Mouse (Mus musculus) midbrain, embryonic 16.5 days (tissue): ENCODE results near the gene Mtcl1. TPM values are rescaled to one million over a fixed set of nuclear protein-coding genes. Genes with fewer than 3 reads are reported as not detected.

Source experiments
- ATAC-seq: fragments of 200-750 bp; cut with Nextera tagmentation; 2 replicates; pipeline ENCODE4 v1.8.0; 2017; ENCODE audit warnings: moderate TSS enrichment
- H3K27ac ChIP-seq: fragments of 300-500 bp; sonication (generic); 2 replicates; pipeline ENCODE4 v1.5.1; 2014; ENCODE audit warnings: mild to moderate bottlenecking, low read length, mixed read lengths
- H3K27me3 ChIP-seq: fragments of 300-500 bp; sonication (generic); 2 replicates; pipeline ENCODE4 v1.6.1; 2014; ENCODE audit warnings: low read depth, low read length, mixed read lengths; ENCODE audit not compliant: control insufficient read depth, insufficient read depth
- H3K36me3 ChIP-seq: fragments of 300-500 bp; sonication (generic); 2 replicates; pipeline ENCODE4 v1.6.1; 2014; ENCODE audit warnings: mild to moderate bottlenecking, low read length, moderate library complexity, mixed read lengths; ENCODE audit not compliant: control insufficient read depth, insufficient read depth
- H3K4me1 ChIP-seq: fragments of 300-500 bp; sonication (generic); 2 replicates; pipeline ENCODE4 v1.6.1; 2014; ENCODE audit warnings: mild to moderate bottlenecking, low read length, mixed read lengths; ENCODE audit not compliant: control insufficient read depth, insufficient read depth
- H3K4me2 ChIP-seq: fragments of 300-500 bp; sonication (generic); 2 replicates; pipeline ENCODE4 v1.6.1; 2014; ENCODE audit warnings: mild to moderate bottlenecking, low read length, mixed read lengths
- H3K4me3 ChIP-seq: fragments of 300-500 bp; sonication (generic); 2 replicates; pipeline ENCODE4 v1.5.1; 2014; ENCODE audit warnings: low read depth, mild to moderate bottlenecking, low read length, moderate library complexity, mixed read lengths
- H3K9ac ChIP-seq: fragments of 300-500 bp; sonication (generic); 2 replicates; pipeline ENCODE4 v1.6.1; 2014; ENCODE audit warnings: low read depth, low read length, mixed read lengths
- H3K9me3 ChIP-seq: fragments of 300-500 bp; sonication (generic); replicated peaks from 2 replicates; pipeline ENCODE4 v1.6.1; 2014; ENCODE audit warnings: mild to moderate bottlenecking, low read length, mixed read lengths; ENCODE audit not compliant: control insufficient read depth, poor library complexity, severe bottlenecking
- WGBS: fragments of 180-500 bp; shearing (Covaris S2); extraction: QIAGEN DNeasy Blood & Tissue Kit; methylation state at CpG from one replicate; pipeline ENCODE4 v1.1.7; 2014; 5-methylcytosine and 5-hydroxymethylcytosine counted together
- polyA plus RNA-seq: library from polyadenylated mRNA; unstranded; fragments of >200 nt; fragmentation: Nextera tagmentation; extraction: Ambion mirVana; gene quantifications from 2 replicates; pipeline ENCODE4 v1.2.1, GENCODE M21; 2015

Mtcl1 gene
- polyA plus RNA-seq = 29.4 and 34.7 TPM in 2 replicates

DNA sequence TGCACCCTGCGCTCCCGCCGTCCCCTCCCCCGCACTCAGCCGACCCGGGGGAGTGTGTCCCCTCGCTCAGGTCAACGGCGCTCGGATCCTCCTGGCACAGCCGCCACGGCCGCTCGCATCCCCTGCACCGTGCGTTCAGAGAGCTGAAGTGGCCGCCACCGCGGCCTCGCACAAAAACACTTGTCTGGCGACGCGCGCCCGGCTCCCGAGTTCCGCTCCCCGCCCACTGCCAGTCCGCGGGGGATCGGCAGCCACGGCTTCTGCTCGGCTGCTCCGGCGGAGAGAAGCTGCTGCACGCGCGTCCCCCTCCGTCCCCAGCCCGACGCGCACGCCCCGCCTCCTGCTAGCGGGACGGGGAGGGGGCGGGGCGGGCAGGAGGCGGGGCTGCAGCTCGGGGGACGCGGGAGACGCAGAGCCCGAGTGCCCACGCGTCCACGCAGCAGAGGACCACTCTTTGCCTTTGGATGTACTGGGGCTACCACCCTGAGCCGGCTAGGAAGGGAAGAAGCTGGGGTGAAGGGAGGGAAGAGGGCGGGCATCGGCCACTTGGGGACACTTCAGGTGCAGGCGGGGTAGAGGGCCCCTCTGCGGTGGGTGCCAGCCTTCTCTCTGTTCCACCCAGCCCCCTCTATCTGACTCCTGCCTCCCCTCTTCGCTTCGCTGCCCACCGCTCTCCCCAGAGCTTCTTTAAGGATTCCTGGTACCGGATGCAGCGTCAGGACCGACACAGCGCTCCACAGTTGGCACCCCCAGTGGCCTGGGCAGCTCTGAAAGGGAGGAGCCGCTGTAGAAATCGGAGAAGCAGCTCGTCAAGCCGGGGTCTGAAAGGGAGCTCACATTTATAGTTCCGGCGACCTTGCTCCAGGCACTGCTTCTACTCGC is at the start of gene Mtcl1:
Gene Mtcl1, minus strand, starts transcription at position 291 of the 882 bp plus-strand sequence.
- H3K27me3 ChIP-seq = no peaks in the 10 kb centered on the region
- peak; percentile 86 for ATAC-seq

DNA sequence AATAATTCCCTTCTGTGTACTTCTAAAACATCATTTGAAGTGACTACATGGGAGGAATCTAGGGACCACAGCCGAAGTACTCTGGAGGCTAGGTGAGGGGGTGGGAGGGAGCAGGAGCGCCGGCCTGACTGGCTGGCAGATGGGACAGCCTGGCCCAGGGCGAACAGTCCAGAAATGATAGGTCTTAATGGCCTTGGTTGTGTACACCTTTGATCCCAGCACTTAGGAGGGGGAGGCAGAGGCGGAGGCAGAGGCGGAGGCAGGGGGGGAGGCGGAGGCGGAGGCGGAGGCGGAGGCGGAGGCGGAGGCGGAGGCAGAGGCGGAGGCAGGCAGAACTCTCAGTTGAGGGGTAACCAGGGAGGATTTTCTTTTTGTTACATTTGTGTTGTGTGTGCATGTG is 49.0 kb upstream of the Mtcl1 start:
- H3K4me1 ChIP-seq = no peaks in the 10 kb centered on the region
- H3K4me3 ChIP-seq = no peak overlapping the region
- 88% methylated on average over 14 of the region's 14 CpGs for WGBS
- no peaks in the 10 kb centered on the region for H3K9me3 ChIP-seq
- H3K27me3 ChIP-seq = no peaks in the 10 kb centered on the region
- H3K9ac ChIP-seq = no peak overlapping the region
- H3K4me2 ChIP-seq = no peak overlapping the region
- no peak overlapping the region for H3K27ac ChIP-seq
- no peak for ATAC-seq
- peaks cover 41% of the 10 kb centered on the region for H3K36me3 ChIP-seq

More for the DNA sequence above, at the start of gene Mtcl1:
- WGBS = under 1% methylated on average over 61 of the region's 76 CpGs
- Histone ChIP-seq H3K36me3 (no peaks in the 10 kb centered on the region), H3K4me2 (peak within 1 kb of the TSS; percentile 94), H3K4me3 (peak within 1 kb of the TSS; percentile 83), H3K27ac (peak within 1 kb of the TSS; percentile 87), H3K9me3 (no peaks in the 10 kb centered on the region), H3K9ac (peak within 1 kb of the TSS; percentile 89), H3K4me1 (peaks cover 39% of the 10 kb centered on the region)

DNA sequence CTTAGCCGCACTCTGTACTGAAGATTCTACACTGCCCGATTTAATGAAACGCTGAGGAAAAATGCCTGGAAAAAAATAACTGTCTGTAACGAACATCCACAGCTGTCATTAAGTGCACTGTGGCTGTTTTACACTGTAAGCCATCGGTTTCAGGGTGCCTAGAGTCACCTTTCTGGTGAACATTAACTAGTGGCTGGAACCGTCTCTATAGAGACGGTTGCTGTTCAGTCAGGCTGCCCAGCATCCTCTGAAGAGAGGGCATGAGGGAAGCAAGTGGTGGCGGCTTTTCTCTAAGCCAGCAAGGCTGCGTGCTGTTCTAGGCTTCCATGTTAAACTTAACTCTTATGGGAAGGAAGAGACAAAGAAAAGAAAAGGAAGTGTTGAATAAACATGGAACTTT is 47.0 kb upstream of the Mtcl1 start:
- Histone ChIP-seq H3K27ac (no peak overlapping the region), H3K27me3 (no peaks in the 10 kb centered on the region), H3K36me3 (peaks cover 41% of the 10 kb centered on the region), H3K4me2 (no peak overlapping the region), H3K4me1 (no peaks in the 10 kb centered on the region), H3K9me3 (no peaks in the 10 kb centered on the region), H3K4me3 (no peak overlapping the region), H3K9ac (no peak overlapping the region)
- no peak for ATAC-seq
- WGBS = 97% methylated on average over 9 of the region's 9 CpGs

DNA sequence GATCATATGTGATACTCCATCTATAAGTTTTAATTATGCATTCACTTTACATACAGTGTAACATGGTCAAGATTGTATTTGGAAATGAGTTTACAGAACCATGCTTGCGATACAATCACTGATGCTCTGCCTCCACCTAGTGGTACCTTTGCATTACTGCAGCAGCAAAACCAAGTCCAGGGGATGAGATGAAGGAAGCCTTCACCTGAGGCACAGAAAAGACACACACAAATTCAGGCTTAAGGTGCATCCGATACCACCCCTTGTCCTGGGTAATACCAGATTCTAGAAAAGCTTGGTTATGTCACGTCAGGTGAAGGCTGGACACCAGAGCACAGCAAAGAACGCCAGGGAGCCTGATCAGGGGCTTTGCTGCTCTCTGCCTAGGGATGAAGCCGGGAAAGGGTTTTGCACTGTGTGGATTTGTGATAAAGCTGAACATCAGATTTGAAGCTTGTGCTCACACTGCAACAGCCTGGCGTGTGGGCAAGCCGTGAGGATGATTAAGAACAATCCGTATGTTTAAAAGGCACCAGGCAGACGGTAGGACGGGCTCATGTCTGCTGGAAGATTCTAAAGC is 40.6 kb upstream of the Mtcl1 start:
- 44% methylated on average over 10 of the region's 10 CpGs for WGBS
- H3K9me3 ChIP-seq = no peaks in the 10 kb centered on the region
- H3K36me3 ChIP-seq = peaks cover 5% of the 10 kb centered on the region
- ATAC-seq = peak; percentile 57
- peak overlapping the region; percentile 21; the same call in 1 of the 2 replicates for H3K4me2 ChIP-seq
- H3K4me3 ChIP-seq = no peak overlapping the region
- no peak overlapping the region for H3K9ac ChIP-seq
- H3K4me1 ChIP-seq = no peaks in the 10 kb centered on the region
- H3K27ac ChIP-seq = no peak overlapping the region
- H3K27me3 ChIP-seq = no peaks in the 10 kb centered on the region

DNA sequence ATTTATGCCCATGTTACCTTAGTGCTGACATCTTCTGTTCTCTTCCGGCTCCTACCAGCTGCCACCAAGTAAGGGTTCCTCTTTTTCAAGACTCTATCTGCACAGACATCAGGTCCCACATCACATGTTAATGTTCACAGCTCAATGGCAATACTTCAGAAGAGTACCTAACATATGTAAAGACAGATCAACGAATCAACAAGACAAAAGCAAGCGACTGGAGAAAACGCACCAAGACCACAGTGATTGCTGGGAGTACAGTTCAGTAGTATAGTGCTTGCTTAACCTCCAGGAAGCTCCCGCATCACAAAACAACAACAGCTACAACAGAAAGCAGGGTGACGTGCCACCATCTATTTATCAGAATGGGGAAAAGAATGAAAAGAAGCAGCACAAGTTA is 37.0 kb upstream of the Mtcl1 start:
- H3K4me1 ChIP-seq = no peaks in the 10 kb centered on the region
- WGBS = 93% methylated on average over 6 of the region's 6 CpGs
- no peak for ATAC-seq

DNA sequence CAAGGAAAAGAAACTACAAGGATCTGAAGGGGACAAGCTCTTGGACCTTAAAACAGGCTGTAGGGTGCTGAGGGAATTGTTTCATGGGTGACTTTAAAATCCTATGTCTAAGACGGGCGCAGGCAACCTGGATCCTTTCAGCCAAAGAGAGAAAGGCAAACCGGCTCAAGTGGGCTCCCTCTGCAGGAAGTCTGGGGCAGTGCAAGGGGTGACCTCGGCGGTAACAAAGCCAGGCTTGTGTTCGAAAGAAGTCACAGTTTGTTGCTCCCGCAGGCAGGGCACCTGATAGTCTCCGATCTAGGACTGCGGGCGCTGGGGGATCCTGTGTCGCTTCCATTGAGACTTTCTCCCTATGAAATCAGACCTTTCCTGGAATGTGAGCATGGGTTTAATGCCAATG is 36.2 kb upstream of the Mtcl1 start:
- 6% methylated on average over 11 of the region's 11 CpGs for WGBS
- Histone ChIP-seq H3K4me2 (0 out of 2 replicates have a peak overlapping the region, but pooled peaks have one; percentile 19), H3K27ac (no peak overlapping the region), H3K4me1 (no peaks in the 10 kb centered on the region; the same call in 1 of the 2 replicates), H3K36me3 (no peaks in the 10 kb centered on the region), H3K27me3 (no peaks in the 10 kb centered on the region), H3K4me3 (no peak overlapping the region), H3K9me3 (no peaks in the 10 kb centered on the region), H3K9ac (no peak overlapping the region)
- no peak for ATAC-seq

More for the DNA sequence above, 37.0 kb upstream of the Mtcl1 start:
- no peak overlapping the region for H3K9ac ChIP-seq
- H3K36me3 ChIP-seq = no peaks in the 10 kb centered on the region
- H3K4me2 ChIP-seq = no peak overlapping the region
- no peak overlapping the region for H3K27ac ChIP-seq
- no peaks in the 10 kb centered on the region for H3K27me3 ChIP-seq
- H3K9me3 ChIP-seq = no peaks in the 10 kb centered on the region
- no peak overlapping the region for H3K4me3 ChIP-seq

DNA sequence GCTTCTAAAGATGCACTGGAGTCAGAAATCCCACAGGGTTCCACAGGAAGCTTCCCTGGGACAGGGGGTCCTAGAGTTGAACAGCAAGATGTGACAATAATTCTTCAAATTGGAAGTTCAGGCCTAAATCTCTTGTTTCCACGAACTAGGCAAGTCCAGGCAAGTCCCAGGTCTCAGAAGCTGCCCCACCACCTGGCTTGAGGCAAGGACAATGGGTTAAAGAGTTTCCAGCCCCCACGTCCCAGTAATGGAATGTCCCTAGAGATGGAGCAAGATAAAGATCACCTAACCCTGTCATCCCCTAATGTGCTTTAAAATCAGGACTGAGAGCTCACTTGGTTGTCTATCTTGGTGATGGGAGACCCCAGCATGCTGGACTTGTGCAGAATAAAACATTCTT is 35.4 kb upstream of the Mtcl1 start:
- 69% methylated on average over 2 of the region's 2 CpGs for WGBS
- no peak overlapping the region for H3K4me3 ChIP-seq
- H3K4me1 ChIP-seq = peaks cover 6% of the 10 kb centered on the region; the same call in 1 of the 2 replicates

DNA sequence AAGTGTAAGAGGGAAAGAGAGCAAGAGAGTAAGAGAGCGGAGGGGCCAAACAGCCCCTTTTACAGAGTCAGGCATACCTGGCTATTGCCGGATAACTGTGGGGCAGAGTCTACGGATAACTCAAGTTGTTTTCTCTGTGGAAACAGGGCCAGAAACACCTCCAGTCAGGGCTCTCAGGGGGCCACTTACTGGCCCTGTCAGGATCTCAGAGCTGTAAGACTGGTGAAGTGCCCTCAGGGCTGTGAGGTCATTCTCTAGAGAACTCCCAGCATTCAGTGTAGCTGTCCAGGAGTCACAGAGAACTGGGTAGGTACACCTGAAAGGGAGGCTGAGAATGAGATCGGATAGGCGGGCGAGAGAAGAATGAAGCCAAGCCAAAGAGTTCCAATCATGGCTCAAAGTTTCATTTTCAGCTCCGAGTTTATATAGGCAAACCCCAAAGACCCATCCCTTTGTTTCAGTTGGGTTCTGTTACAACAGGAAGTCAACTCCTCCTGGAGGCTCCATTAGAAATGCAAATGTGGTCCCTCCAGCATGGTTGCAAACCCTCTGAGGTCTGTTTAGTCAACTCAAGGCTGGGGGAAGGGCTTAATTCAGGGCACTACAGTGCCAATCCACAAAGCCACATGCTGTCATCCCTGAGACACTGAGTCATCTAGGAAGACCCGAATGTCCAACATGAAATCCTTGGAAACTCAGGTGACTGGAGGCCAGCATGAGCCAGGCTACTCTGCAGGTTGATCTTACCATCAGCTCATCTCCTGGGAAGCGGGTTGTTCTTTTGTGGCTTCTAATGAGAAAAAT is 34.3 kb upstream of the Mtcl1 start:
- Histone ChIP-seq H3K36me3 (no peaks in the 10 kb centered on the region), H3K4me3 (no peak overlapping the region), H3K9ac (no peak overlapping the region), H3K27me3 (no peaks in the 10 kb centered on the region), H3K9me3 (no peaks in the 10 kb centered on the region), H3K4me1 (peaks cover 10% of the 10 kb centered on the region), H3K27ac (no peak overlapping the region), H3K4me2 (no peak overlapping the region)
- ATAC-seq = no peak
- 75% methylated on average over 9 of the region's 9 CpGs for WGBS

More for the DNA sequence above, 35.4 kb upstream of the Mtcl1 start:
- H3K27ac ChIP-seq = no peak overlapping the region
- H3K4me2 ChIP-seq = no peak overlapping the region
- H3K36me3 ChIP-seq = no peaks in the 10 kb centered on the region
- H3K9me3 ChIP-seq = no peaks in the 10 kb centered on the region
- H3K27me3 ChIP-seq = no peaks in the 10 kb centered on the region
- H3K9ac ChIP-seq = no peak overlapping the region
- ATAC-seq = no peak
